27 mouse cellular contexts compared by ENCODE assay signal in genomic region chr2:121719000-121719399, GRCm38 (mm10).
"Had no signal": no experiment of that assay in that cellular context is flagged by ENCODE, and none has a peak within 500 bp of the region (broad histone marks: within the 10 kb centered on the region; RNA-seq: fewer than 3 reads in every experiment).

No protein-coding gene starts in this region.

- H3K9me3 ChIP-seq: heart, embryonic 13.5 days; heart, embryonic 15.5 days; hindbrain, embryonic 10.5 days; hindbrain, embryonic 12.5 days; intestine, embryonic 15.5 days; limb, embryonic 10.5 days; limb, embryonic 12.5 days; liver, embryonic 13.5 days; liver, embryonic 15.5 days had no signal

- H3K4me2 ChIP-seq: heart, embryonic 13.5 days; heart, embryonic 15.5 days; hindbrain, embryonic 12.5 days; intestine, embryonic 15.5 days; limb, embryonic 12.5 days; liver, embryonic 11.5 days; liver, embryonic 13.5 days; liver, embryonic 15.5 days had no signal

- H3K27me3 ChIP-seq: heart, embryonic 13.5 days; heart, embryonic 15.5 days; hindbrain, embryonic 12.5 days; intestine, embryonic 15.5 days; limb, embryonic 12.5 days; liver, embryonic 13.5 days; liver, embryonic 15.5 days had no signal

- H3K27ac ChIP-seq: gastrocnemius, adult 2 months; heart, adult 2 months; heart, embryonic 13.5 days; heart, embryonic 15.5 days; hindbrain, embryonic 10.5 days; hindbrain, embryonic 12.5 days; intestine, embryonic 15.5 days; left cerebral cortex, adult 2 months; limb, embryonic 10.5 days; limb, embryonic 12.5 days; liver, embryonic 13.5 days; liver, embryonic 15.5 days had no signal

- H3K4me3 ChIP-seq: gastrocnemius, adult 2 months; heart, adult 2 months; heart, embryonic 13.5 days; heart, embryonic 15.5 days; hindbrain, embryonic 10.5 days; hindbrain, embryonic 12.5 days; intestine, embryonic 15.5 days; left cerebral cortex, adult 2 months; limb, embryonic 10.5 days; limb, embryonic 12.5 days; liver, embryonic 13.5 days; liver, embryonic 15.5 days had no signal

- ATAC-seq: forebrain, embryonic 16.5 days; hindbrain, embryonic 16.5 days; inflammation-experienced regulatory T-cells, adult 6 months; intestine, embryonic 15.5 days; intestine, postnatal 0 days had no signal

- DNase-seq: gastrocnemius, adult 2 months; gastrocnemius, postnatal 10 days; gastrocnemius, postnatal 25 days; heart, adult 2 months; heart, postnatal 14 days; heart, postnatal 4 days; kidney, adult 18-20 months; kidney, adult 8-10 months; kidney, postnatal 10 days; kidney, postnatal 25 days; kidney, postnatal 4 days; liver; liver, embryonic 13.5 days had no signal

- H3K4me1 ChIP-seq: heart, embryonic 13.5 days; heart, embryonic 15.5 days; intestine, embryonic 15.5 days; limb, embryonic 10.5 days; limb, embryonic 12.5 days; liver, embryonic 13.5 days; liver, embryonic 15.5 days had no signal

- H3K9ac ChIP-seq: heart, embryonic 13.5 days; heart, embryonic 15.5 days; hindbrain, embryonic 12.5 days; intestine, embryonic 15.5 days; limb, embryonic 12.5 days; liver, embryonic 13.5 days; liver, embryonic 15.5 days had no signal

- H3K36me3 ChIP-seq: heart, embryonic 13.5 days; heart, embryonic 15.5 days; hindbrain, embryonic 10.5 days; hindbrain, embryonic 12.5 days; intestine, embryonic 15.5 days; limb, embryonic 10.5 days; limb, embryonic 12.5 days; liver, embryonic 13.5 days; liver, embryonic 15.5 days had no signal
